Mouse (Mus musculus): ENCODE measurements around the gene Dip2b.

The Dip2b gene

DNA sequence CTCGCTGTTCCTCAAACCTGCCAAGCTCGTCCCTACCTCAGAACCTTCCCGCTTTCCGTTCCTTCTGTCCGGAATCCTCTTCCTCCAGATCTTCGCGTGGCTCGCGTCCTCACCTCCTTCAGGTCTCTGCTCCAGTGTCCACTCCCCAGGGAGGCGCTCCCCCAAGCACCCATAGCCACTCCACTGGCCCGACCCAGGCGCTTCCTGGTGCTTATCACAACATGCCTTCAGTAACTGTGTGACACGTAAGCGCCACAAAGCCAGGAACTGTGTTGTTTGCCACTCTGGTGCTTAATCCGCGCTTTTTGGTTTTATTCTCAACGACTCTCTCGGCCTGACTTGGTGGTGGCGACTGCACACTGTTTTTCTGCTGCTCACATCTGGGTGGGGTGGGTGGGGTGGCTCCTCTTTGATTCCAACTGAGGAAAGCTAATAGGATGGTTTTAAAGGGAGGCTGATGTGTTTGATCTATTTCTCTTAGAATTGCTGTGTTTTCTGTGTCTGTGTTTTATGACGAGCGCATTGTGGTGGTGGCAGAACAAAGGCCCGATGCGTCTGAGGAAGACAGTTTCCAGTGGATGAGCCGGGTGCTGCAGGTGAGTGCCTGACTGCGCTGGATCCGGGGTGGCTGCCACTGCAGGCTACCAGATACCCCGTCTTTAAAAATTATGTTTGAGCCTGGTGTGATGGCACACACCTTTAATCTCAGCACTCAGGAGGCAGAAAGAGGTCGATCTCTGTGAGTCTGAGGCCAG is 144.2 kb downstream of the Dip2b start:
- no peak for DNase-seq

DNA sequence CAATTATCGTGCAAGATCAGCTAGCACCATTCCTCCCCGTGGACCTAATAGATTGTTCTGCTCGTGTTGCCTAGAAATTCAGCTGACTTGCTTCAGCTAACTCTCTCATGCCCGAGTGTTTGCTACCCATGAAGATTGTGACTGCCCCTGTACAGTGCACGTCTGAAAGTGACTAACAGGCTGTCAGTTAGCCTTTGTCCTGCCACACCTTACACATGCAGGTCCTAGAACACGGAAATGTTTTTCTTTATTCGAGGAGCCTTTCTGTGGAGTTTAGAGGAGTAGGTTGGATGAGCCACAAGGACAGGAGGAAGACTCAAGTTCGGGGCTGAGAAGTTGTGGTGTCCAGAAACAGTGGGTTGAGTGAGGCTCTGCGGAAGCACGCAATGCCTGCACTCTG is 145.0 kb downstream of the Dip2b start:
- DNase-seq = no peak

DNA sequence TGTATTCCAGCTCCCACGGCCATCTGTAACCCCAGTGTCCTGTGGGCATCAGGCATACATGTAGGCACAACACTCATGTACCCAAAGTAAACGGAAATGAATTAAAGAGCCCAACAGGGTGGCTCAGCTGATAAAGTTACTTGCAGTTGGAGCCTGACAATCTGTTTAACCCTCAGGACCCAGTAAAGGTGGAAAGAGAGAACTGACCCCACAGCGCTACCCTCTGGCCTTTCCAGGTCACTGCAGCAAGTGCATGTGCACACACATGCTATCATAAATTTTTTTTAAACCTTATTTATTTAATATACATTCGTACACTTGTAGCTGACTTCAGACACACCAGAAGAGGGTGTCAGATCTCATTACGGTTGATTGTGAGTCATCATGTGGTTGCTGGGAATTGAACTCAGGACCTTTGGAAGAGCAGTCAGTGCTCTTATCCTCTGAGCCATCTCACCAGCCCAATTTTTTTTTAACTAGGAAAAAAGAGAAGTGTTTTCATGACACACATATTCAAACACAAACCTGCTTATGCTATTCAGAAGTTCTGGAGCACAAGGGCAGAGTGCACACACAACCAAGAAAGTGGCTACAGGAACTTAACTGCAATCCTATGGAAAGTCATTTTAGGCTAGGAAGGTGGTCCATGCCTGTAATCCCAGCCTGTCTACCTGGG is 146.5 kb downstream of the Dip2b start:
- DNase-seq = no peak

DNA sequence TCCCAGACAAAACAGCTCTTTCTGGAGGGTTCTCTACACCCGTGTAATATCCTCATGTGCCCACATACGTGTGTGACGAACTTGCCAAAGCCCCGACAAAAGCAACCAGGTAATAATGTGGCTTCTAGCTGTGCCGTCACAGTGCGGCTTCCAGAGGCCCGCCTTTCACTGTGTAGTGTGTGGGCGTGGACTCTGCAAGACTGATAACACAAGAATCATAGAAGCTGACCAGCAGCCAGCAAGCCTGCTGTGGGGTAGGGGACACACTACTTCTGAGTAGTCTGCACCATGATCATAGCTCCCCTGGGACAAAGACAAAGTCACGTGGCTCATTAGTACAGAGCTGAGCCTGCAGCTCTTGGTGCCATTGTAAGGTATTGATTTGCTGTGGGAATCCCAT is 147.8 kb downstream of the Dip2b start:
- DNase-seq = no peak

DNA sequence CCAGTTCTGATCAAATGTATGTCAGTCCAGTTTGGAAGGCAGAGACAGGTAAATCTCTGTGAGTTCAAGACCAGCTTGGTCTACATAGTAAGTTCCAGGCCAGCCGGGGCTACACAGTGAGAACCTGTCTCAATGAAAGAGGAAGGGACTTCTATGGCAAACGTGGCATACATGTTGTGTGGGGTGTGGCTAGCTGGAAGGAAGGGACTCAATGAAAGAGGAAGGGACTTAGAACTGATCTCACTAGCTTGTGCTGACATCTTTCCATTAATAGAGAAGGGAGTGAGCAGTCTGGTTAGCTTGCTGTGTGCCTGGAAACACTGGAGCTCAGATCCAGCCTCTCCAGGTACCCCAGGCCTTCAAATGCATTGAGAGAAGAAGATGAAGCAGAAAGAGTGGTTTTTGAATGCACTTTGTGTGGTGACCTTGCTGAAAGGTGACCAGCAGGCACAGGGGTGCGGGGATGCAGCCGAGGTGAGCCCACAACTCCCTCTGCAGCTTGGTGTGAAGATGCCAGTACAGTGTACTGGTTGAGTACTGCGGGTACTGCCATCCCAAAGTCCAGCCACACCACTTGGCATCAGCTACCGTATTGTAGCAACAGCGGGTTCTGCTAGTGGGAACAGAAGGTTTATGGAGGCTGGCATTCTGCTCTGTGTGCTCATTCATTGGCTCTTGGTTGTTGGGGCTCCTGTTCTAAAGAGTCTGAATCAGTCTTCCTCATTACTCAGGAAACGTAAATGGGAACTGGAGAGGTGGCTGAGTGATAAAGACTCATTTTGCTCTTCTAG is 148.6 kb downstream of the Dip2b start:
- DNase-seq = no peak

DNA sequence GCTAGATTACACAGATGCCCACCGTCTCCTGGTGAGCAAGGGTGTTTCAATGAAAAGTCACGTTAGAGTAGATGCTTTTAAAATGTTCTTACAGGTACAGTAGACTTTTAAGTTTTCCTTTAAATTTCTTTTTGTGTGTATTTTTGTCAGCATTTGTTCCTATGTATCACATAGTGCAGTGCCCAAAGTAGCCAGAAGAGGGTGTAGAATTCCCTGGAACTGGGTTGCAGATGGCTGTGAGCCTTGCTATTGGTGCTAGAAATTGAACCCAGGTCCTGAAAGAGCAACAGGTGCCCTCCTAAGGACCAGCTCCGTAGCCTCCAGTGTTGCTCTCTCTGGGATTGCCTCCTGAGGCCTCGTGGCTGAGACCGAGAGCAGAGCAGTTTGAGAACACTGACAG is 150.1 kb downstream of the Dip2b start:
- no peak for DNase-seq

DNA sequence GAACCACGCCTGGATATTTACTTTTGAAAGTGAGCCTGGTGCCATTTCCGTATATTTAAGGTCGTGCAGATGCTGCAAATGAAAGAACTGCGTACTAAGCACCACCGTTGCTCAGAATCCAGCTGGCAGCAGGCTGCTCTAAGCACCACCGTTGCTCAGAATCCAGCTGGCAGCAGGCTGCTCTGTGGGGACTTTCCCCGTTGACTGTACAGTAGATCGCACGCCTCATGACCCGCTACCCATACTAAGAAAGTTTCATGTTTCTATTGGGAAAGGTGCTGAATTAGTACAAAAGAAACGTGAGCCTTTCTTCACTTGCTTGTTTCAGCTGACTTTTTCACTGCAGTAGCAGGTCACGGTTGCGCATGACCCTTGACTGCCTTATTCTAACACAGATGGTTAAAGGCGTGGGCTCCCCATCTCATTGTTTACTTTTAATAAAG is 150.5 kb downstream of the Dip2b start:
- DNase-seq = no peak

DNA sequence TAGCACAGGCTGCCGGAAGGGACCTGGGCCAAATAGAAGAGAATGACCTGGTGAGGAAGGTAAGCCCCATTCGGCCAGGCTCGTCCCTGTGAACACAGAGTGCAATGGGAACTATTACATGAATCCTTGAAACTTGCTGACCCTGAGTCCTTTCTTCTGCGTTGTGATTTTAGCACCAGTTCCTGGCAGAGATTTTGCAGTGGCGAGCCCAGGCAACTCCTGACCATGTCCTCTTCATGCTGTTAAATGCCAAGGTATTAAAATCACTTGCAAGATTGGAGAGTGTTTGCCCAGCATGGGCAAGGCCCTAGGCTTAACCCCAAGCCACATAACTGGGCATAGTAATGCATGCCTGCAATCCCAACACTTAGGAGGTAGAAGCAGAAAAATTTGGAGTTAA is 151.6 kb downstream of the Dip2b start:
- no peak for DNase-seq

DNA sequence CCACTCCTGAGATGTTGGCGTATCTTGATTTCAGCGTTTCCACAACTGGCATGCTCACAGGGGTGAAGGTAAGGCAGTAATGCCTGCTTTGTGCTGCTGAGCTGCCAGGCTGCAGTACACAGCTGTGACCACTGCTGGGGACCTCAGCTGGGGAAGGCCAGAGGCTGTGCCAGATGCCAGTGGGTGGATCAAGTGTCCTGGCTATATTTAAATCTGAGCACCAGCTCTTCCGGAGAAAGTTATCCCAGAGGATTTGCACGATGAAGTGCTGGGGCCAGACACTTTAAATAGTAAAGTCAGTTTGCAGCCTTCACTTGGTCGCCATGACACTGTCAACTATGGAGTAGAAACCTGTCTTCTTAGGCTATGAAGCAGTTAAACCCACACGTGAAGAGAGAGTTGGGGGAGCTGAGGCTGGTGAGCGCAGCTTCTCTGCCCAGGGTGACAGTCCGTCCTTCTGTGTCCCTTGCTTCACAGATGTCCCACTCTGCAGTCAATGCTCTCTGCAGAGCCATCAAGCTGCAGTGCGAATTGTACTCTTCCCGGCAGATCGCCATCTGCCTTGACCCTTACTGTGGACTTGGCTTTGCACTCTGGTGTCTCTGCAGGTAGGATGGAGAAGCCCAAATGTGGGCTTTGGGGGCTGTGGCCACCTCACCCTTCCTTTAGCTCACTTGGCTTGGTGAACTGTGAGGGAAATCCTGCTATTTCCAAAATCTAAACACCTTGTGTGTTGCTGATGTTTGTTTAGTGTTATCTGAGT is 160.7 kb downstream of the Dip2b start:
- DNase-seq = no peak

DNA sequence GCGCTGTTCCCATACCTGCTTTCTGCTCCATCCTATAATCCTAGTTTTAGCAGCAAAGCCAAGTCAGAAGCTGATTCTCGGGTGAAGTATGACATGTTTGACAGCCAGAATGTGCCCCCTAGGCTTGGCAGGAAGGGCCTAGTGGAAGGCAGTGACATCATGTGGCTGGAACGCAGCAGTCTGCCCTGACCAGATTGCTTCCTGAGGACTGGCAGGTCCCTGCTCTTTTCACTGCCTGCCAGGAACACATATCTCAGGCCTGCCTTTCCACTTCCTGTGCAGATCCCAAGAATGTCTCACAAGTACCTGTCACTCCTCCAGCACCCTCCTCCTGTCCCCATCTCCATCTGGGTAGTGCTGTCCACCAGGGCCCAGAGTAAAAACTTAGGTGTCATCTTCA is 161.3 kb downstream of the Dip2b start:
- no peak for DNase-seq

DNA sequence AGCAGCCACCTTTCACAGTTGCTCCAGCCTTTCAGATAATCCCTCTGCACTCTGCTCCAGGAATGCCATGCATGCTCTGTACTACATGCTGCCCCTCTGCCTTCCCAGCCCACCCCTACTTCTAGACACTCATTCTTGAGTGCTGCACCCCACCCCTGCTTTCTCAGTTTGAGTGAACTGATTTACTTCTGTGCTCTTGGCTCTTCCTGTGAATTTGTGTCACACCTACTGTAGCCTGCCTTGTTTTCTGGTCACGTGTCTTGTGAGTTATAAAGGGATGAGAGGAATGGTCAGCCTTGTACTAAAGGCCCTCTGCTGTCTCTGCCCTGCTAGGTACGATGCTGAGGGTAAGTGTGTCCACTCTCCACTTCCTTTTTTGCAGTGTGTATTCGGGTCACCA is 163.3 kb downstream of the Dip2b start:
- DNase-seq = no peak

DNA sequence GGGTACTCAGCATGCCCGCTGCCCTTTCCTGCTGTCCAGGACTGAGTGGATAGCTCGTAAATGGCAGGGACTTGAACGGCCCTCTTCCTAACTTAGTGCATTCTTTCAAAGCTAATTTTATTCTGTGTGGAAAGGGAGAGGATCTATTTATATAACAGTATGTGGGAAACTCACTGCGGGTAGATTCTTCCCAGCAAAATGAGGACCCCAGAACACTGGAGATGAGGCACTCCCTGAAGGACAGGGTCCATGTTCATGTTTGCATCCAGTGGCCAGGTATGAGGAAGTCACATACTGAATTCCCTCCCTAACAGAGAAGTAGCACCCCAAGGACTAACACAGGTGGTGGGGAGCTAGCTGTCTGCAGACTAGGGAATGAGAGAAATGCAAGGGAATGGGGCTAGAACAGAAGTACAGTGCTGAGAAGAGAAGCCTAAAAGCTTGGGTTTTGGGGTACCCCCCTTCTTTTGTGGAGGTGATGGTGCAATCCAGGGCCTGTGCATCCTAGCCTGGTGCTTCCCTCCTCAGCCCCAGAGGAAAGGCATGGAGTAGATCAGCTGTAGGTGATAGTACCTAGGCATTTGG is 164.1 kb downstream of the Dip2b start:
- DNase-seq = no peak

DNA sequence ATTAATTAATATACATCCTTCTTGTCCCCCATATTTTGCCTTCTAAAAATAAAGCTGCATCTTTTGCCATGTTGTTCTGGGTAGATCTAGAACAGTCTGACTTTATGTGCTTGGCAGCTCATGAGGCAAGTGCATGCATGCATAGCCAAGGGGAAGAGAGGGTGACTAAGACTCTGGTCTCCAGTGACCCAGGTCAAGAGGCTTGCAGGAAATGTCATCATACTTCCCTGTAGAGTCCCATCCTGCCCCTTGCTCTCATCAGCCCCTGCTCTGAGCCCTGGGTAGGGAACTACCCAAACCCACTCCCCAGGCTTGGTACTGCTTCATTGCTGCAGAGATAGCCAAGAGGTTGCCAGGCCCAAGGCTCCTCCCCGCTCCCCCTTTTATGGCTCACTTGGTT is 166.1 kb downstream of the Dip2b start:
- no peak for DNase-seq

DNA sequence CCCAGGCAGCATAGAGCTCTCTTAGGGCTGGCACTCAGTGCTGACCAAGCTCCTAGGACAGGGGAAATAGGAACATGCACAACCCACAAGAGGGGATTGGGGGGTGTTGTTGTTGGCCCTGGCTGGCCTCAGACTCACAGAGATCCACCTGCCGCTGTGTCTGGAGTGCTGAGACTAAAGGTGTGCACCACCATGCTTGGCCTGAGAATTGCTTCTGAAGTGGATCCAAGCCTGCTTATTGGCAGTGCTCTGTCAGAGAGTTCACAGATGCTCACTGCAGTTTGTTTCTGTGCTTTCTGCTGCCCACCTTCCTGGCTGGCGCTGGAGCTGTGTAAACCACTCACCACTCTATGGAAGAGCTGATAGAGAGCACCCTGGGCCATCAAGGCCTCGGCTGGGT is 171.5 kb downstream of the Dip2b start:
- DNase-seq = no peak

DNA sequence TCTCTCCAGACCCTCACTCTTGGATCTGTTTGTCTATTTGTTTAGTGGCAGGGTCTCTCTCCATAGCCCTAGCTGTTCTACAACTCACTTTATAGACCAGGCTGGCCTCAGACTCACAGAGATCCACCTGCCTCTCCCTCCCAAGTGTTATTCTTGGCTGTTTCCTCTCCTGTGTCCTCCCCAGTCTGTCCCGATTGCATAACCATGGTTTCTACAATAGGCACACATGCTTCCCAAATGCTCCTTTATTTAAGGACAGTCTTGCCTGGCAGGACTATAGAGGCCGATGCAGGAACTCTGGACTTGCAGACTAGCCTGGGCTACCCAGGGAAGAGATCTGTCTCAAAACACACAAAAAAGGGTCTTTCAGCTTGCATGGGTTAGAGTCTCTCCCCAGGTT is 174.9 kb downstream of the Dip2b start:
- DNase-seq = no peak

DNA sequence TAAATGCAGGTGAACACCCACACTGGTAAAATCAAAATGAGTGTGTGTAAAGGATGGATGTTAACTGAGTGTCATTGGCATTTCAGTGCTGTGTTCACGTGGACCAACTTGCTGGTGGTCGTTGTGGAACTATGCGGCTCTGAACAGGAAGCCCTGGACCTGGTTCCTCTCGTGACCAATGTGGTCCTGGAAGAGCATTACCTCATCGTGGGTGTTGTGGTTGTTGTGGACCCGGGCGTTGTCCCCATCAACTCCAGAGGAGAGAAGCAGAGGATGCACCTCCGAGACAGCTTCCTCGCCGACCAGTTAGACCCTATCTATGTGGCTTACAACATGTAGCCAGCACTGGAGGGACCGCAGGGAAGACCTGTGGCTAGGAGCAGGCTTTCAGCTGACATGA is 176.6 kb downstream of the Dip2b start:
- no peak for DNase-seq

DNA sequence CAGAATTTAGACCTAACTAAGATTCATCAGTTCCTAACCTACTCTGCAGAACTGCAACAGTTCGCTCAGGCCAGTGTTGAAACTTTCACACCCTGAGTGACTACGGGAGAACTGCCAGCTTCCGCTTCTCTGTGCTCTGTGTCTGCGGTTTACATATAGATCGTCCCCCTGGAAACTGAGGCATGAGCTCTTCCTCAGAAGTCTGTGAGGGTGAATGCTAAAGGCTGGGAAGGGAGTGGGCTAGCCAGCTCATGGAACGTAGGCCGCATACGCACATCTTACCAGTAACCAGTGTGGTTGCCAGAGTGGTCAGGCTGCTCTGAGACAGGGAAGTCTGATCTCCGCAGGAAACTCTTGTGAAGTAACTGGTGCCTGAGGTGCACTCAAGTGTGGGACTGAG is 177.7 kb downstream of the Dip2b start:
- DNase-seq = no peak

DNA sequence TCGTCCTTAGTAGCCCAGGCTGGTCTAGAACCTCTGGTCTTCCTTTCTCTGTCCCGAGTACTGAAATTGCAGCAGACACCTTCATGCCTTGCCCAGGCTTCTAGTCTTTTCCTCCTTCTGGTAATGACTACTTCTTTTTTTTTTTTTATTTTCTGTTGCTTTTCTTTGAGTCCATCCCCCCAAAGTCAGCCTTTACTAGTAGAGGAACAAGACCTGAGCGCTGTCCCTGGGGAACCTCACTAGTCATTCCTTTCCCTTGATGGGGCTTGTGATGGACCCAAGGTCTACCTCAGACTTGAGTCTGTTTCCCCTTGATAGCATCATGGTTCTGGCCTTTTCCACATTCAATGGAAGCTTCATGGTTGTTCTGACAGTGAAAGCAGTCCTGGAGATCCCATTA is 179.6 kb downstream of the Dip2b start:
- no peak for DNase-seq

DNA sequence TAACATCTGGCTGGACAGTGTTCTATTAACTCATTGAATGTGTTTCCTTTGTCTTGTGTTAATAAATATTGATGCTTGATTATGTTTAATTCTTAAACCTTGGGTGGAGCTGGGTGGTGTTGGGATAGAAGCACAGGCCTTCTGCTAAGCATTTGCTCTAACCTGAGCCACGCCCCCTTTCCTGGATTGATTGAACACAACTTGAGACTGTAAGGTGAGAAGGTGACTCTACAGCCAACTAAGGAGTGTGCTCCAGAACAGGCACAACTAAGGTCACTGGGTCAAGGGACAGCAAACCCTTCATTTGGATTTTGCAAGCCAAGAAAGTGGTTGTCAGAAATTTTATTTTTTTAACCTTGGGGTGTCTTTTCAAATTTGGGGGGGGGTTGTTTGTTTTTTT is 180.9 kb downstream of the Dip2b start:
- no peak for DNase-seq

DNA sequence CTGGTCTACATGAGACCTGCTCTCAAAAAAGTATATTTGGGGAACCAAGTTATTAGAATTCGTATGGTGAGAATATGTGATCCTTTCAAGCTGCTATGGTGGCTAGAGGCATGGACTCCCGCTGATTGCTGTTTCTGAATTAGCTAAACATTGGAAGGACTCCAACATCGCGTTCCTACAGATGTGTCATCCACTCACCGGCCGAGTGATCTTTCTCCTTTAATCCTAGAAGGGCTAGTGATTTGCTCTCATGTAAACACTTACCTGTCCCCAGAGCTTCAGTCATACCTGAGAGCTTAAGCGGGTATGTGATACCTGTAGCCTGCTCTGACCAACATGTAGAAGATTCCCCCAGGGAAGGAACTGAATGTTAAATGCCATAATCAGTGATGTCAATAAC is 182.5 kb downstream of the Dip2b start:
- DNase-seq = no peak

DNA sequence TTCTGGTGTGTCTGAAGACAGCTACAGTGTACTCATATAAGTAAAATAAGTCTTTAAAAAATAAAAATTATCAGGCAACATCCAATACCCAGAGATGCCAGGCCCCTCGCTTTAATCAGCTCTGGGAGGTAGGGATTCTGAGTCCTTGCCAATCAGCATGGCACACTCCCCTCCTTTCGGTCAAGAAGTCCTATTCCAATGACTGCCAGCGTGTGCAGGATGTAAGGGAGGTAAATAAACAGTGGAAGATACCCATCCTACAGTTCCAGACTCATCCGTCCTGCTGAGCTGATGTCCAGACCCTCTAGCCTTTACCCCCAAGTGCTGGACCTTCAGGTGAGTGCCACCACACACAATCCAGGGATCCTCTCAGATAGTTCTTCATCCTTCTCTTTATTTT is 186.9 kb downstream of the Dip2b start:
- no peak for DNase-seq

DNA sequence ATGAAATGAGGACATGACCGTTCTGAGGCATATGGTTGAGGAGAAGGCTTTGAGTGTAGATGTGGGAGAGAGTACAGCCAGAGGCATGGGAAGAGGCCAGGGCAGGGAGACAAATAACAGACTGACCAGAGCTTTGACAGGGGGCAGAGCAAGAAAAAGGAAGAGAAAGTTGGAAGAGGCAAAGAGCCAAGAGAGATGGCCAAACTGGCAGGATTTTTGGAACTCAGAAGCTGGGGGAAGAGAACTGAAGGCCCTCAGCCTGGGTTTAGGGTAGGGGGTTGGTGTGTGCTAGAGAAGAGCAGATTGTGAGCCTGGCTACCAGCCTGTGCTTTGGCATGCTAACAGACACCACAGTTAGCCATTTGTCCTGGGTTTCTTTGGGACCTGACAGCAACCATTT is 187.4 kb downstream of the Dip2b start:
- DNase-seq = no peak
